Mouse (Mus musculus) intestine, embryonic 16.5 days (tissue): ENCODE data around the gene Mlx. TPM values are rescaled to one million over a fixed set of nuclear protein-coding genes. Genes with fewer than 3 reads are reported as not detected.

ENCODE experiments used
- ATAC-seq: fragments of 200-750 bp; cut with Nextera tagmentation; 2 replicates; pipeline ENCODE4 v1.8.0; 2017; ENCODE audit warnings: moderate TSS enrichment, moderate library complexity
- H3K27ac ChIP-seq: fragments of 300-500 bp; sonication (generic); 2 replicates; pipeline ENCODE4 v1.5.1; 2014; ENCODE audit warnings: mild to moderate bottlenecking, low read length
- H3K27me3 ChIP-seq: fragments of 300-500 bp; sonication (generic); replicated peaks from 2 replicates; pipeline ENCODE4 v1.6.1; 2014; ENCODE audit warnings: low read length, control low read depth, mixed read lengths; ENCODE audit not compliant: control insufficient read depth, insufficient read depth
- H3K36me3 ChIP-seq: fragments of 300-500 bp; sonication (generic); 2 replicates; pipeline ENCODE4 v1.6.1; 2014; ENCODE audit warnings: low read length, control low read depth; ENCODE audit not compliant: control insufficient read depth, insufficient read depth
- H3K4me1 ChIP-seq: fragments of 300-500 bp; sonication (generic); 2 replicates; pipeline ENCODE4 v1.6.1; 2014; ENCODE audit warnings: low read length, control low read depth, mixed read lengths; ENCODE audit not compliant: control insufficient read depth, insufficient read depth
- H3K4me2 ChIP-seq: fragments of 300-500 bp; sonication (generic); 2 replicates; pipeline ENCODE4 v1.6.1; 2014; ENCODE audit warnings: low read depth, low read length, control low read depth
- H3K4me3 ChIP-seq: fragments of 300-500 bp; sonication (generic); 2 replicates; pipeline ENCODE4 v1.5.1; 2014; ENCODE audit warnings: mild to moderate bottlenecking, low read length
- H3K9ac ChIP-seq: fragments of 300-500 bp; sonication (generic); 2 replicates; pipeline ENCODE4 v1.6.1; 2014; ENCODE audit warnings: low read depth, low read length
- H3K9me3 ChIP-seq: fragments of 300-500 bp; sonication (generic); 2 replicates; pipeline ENCODE4 v1.6.1; 2016; ENCODE audit warnings: low read length, control low read depth; ENCODE audit not compliant: control insufficient read depth
- WGBS: fragments of 180-500 bp; shearing (Covaris S2); extraction: QIAGEN DNeasy Blood & Tissue Kit; methylation state at CpG from one replicate; pipeline ENCODE4 v1.1.7; 2014; 5-methylcytosine and 5-hydroxymethylcytosine counted together
- polyA plus RNA-seq: library from polyadenylated mRNA; unstranded; fragments of >200 nt; fragmentation: Nextera tagmentation; extraction: Ambion mirVana; gene quantifications from 2 replicates; pipeline ENCODE4 v1.2.1, GENCODE M21; 2015

Gene Mlx
- polyA plus RNA-seq, 1 experiment from 2014 or later: 78.6 TPM

DNA sequence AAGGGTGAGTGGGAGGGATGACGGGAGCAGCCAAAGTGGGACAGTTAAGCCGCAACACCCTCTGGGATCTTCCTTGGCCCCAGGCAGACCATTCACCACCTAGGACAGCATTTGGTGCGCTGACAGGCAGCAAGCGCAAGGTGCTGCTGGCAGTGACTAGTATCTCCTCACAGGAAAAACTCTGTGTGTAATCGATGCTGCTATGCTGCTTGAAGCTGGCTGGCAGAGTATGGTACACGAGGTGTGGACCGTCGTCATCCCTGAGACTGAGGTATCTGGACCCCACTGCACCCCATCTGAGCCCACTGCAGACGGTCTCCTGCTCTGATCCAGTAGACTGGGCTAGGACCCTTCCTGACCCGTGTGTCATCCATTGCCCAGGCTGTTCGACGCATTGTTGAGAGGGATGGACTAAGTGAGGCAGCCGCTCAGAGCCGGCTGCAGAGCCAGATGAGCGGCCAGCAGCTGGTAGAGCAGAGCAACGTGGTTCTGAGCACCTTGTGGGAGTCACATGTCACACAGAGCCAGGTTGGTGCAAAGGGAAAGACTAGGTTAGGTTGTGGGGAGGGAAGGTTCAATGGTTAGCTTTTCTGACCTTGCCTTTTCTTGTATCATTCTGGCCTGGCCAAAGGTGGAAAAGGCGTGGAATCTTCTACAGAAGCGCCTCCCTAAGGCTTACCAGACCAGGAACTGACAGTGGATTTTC is 1.3 kb upstream of the Mlx start:
- no peaks in the 10 kb centered on the region for H3K9me3 ChIP-seq
- peaks cover 14% of the 10 kb centered on the region; the same call in 1 of the 2 replicates for H3K36me3 ChIP-seq
- H3K4me2 ChIP-seq: peak overlapping the region; percentile 87; the same call in 1 of the 2 replicates
- peak overlapping the region; percentile 92; the same call in 1 of the 2 replicates for H3K9ac ChIP-seq
- peaks cover 35% of the 10 kb centered on the region for H3K4me1 ChIP-seq
- WGBS: 89% methylated on average over 18 of the region's 18 CpGs
- peak overlapping the region; percentile 89; the same call in 1 of the 2 replicates for H3K27ac ChIP-seq
- H3K27me3 ChIP-seq: peaks cover 1% of the 10 kb centered on the region; the same call in 1 of the 2 replicates
- no peak for ATAC-seq
- no peak overlapping the region for H3K4me3 ChIP-seq

DNA sequence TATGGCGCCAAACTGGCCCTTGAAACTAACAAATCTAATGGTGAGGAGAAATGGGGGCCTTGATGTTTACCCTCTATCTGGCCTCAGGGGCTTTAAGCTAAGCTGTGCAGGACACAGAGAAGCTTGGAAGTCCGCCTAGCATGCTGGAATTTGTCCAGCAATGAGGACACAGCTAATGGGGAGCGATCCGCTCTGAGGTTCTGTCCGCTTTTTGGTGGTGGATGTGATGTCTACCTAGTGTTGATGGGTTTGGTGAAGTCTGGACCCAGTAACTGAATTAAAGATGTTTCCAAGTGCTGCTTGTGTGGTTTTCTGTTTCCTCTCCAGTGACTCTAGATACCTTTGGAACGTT is 778 bp upstream of the Mlx start:
- Histone ChIP-seq H3K4me2 (peak overlapping the region; percentile 87), H3K27me3 (no peaks in the 10 kb centered on the region), H3K4me3 (peak overlapping the region; percentile 85), H3K27ac (peak overlapping the region; percentile 89), H3K36me3 (peaks cover 19% of the 10 kb centered on the region), H3K4me1 (peaks cover 35% of the 10 kb centered on the region), H3K9ac (peak overlapping the region; percentile 92; the same call in 1 of the 2 replicates), H3K9me3 (no peaks in the 10 kb centered on the region)
- 75% methylated on average over 6 of the region's 6 CpGs for WGBS
- ATAC-seq: no peak

DNA sequence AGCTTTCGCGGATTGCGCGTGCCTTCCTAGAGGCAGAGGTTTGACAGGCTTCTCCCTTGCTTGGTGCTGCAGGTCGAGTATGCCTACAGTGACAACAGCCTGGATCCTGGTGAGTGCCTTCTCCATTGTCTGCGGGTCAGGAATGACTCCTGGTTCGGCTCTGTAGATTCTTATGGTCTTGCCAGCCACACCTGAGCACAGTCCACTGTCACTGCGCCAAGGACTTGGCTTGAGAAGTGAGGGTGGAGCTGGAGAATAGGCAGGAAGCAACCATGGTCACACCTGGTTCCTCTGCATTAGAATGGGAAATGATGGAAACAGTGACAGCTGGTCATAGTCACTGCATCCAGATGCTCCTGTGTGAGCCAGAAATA is 592 bp downstream of the Mlx start:
- H3K36me3 ChIP-seq: peaks cover 26% of the 10 kb centered on the region
- peak overlapping the region; percentile 88 for H3K27ac ChIP-seq
- peak; percentile 17 for ATAC-seq
- 5% methylated on average over 8 of the region's 8 CpGs for WGBS
- peaks cover 33% of the 10 kb centered on the region for H3K4me1 ChIP-seq
- H3K27me3 ChIP-seq: no peaks in the 10 kb centered on the region
- H3K9me3 ChIP-seq: no peaks in the 10 kb centered on the region
- peak overlapping the region; percentile 92 for H3K9ac ChIP-seq
- peak overlapping the region; percentile 87 for H3K4me2 ChIP-seq
- H3K4me3 ChIP-seq: peak overlapping the region; percentile 85

DNA sequence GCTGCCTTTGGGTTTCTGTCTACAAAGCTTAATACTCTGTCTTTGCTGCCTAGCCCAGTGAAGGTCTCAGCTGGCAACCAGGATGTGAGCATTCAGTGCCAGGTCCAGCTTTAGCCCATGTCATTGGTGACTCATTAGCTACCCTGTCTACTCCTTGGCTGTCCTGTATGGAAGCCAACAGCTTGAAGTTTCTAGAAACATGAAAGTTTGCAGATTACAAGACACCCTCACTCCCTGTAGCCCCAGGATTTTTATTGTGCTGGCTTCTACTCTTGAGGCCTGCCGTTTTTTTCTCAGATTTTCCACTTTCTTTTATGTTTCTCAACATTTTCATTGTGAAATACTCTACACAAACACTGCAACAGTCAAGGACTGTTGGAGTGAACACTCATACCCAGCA is 2.9 kb downstream of the Mlx start:
- Histone ChIP-seq H3K9me3 (no peaks in the 10 kb centered on the region), H3K9ac (no peak overlapping the region), H3K4me3 (no peak overlapping the region), H3K36me3 (peaks cover 31% of the 10 kb centered on the region), H3K27ac (no peak overlapping the region), H3K27me3 (no peaks in the 10 kb centered on the region), H3K4me2 (no peak overlapping the region), H3K4me1 (peaks cover 30% of the 10 kb centered on the region)
- ATAC-seq: no peak
- WGBS: 95% methylated on average over 1 of the region's 1 CpGs

DNA sequence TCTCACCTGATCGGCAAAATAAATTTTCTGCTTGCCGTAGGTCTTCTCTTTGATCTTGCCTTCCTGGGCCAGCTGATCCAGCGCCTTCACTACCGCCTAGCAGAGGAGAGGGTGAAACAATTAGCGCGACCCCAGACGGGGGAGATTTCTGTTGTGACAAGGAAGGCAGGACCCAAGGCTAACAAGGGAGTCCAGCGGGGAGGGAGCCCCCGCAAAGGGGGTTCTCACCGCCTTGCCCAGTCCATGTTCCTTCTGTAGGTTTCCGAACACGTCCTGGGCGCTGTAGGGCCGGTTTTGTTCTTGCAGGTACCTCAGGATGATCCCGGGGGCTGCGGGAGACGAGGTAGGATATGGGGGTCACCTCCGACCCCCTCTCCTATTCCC is 7.8 kb downstream of the Mlx start:
- 2% methylated on average over 18 of the region's 18 CpGs for WGBS
- H3K4me2 ChIP-seq: peak overlapping the region; percentile 96
- H3K9me3 ChIP-seq: no peaks in the 10 kb centered on the region
- H3K4me3 ChIP-seq: peak overlapping the region; percentile 92
- no peak overlapping the region; the same call in 1 of the 2 replicates for H3K27ac ChIP-seq
- ATAC-seq: no peak; the same call in none of the 2 replicates
- H3K36me3 ChIP-seq: peaks cover 40% of the 10 kb centered on the region
- peak overlapping the region; percentile 92 for H3K9ac ChIP-seq
- peaks cover 10% of the 10 kb centered on the region for H3K4me1 ChIP-seq
- no peaks in the 10 kb centered on the region for H3K27me3 ChIP-seq

DNA sequence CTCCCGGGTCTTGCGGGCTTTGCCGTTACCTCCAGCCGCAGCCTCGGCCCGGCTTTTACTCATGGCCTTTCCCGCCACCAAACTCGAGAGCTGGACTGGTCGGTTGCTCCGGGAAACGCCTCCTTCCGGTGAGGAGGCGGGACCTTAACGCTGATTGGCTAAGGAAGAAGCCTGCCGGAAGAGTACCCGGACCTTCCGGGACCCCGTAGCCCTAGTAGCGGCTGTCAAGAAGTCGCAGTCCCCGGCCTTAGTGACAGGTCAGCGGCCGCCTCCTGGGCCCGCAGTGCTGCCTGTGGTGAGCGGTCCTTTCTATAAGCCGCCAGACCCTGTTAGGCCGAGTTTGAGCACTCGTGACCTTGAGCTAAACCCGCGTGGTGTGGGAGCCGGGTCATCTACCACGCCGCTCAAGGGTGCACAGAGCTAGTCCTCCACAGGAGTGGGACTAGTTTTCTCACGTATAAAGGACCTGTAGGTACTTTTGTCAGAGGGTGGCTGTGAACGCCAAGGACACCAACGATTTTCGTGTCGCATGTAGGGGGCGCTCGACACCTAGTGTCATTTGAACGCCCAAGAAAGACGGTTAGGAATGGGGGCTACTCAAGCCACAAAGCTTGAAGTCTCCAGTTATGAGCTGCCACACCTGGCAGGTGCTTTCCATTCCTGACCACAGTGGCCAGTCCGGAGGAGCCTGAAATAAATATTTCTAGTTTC is 8.4 kb downstream of the Mlx start, which contains the start of gene Psmc3ip:
TSS of gene Psmc3ip (minus strand) at position 123 of the 711 bp plus-strand sequence.
- no peaks in the 10 kb centered on the region for H3K9me3 ChIP-seq
- H3K4me3 ChIP-seq: peak within 1 kb of the TSS; percentile 92
- H3K27me3 ChIP-seq: no peaks in the 10 kb centered on the region
- H3K36me3 ChIP-seq: peaks cover 35% of the 10 kb centered on the region
- H3K4me2 ChIP-seq: peak within 1 kb of the TSS; percentile 96
- under 1% methylated on average over 43 of the region's 43 CpGs for WGBS
- H3K27ac ChIP-seq: peak within 1 kb of the TSS; percentile 97
- ATAC-seq: peak; percentile 97
- peaks cover 10% of the 10 kb centered on the region for H3K4me1 ChIP-seq
- H3K9ac ChIP-seq: peak within 1 kb of the TSS; percentile 92

DNA sequence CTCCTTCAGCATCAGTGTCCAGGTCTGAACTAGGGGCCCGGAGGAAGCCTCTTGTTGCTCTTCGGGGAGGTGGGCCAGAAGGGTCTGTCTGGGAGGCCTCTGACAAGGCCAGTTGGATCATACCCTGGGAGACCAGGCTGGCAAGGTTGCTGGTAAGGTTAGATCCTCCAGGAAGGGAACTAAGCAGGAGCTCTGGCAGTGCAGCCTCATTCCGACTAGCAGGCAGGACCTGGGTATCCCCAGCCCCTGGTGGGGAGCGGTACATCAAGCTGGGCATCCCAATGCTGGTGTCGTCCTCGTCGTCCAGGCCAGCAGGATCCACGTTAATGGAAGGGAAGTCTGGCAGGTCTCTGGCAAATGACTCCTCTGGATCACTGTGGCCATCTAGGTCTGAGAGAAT is 11.2 kb downstream of the Mlx start:
- H3K4me3 ChIP-seq: no peak overlapping the region
- H3K9me3 ChIP-seq: no peaks in the 10 kb centered on the region
- H3K4me1 ChIP-seq: peaks cover 10% of the 10 kb centered on the region
- H3K27me3 ChIP-seq: no peaks in the 10 kb centered on the region
- ATAC-seq: no peak
- WGBS: 88% methylated on average over 8 of the region's 8 CpGs
- H3K36me3 ChIP-seq: peaks cover 23% of the 10 kb centered on the region
- H3K27ac ChIP-seq: no peak overlapping the region
- H3K4me2 ChIP-seq: no peak overlapping the region
- H3K9ac ChIP-seq: no peak overlapping the region

DNA sequence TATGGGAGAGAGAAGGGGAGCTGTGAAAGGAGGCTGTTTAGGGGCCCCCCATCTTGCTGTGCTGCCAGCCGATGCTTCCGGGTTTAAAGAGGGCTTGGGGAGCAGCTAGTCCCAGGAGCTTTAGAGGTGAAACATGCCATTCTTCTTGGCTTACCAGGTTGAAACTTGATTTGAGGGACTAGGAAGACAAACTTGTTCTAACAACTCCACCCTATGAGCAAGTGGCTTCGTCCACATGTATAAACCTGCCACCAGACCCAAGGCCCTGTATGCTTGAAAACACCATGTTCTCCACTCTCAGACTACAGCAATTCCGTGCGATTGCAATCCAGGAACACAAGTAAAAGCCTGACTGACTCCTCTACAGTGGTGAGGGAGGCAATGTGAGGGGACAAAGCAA is 15.9 kb downstream of the Mlx start:
- H3K9me3 ChIP-seq: no peaks in the 10 kb centered on the region
- no peak overlapping the region for H3K27ac ChIP-seq
- no peak overlapping the region for H3K4me2 ChIP-seq
- H3K9ac ChIP-seq: no peak overlapping the region
- H3K4me1 ChIP-seq: no peaks in the 10 kb centered on the region
- no peak for ATAC-seq
- H3K27me3 ChIP-seq: no peaks in the 10 kb centered on the region
- WGBS: 84% methylated on average over 5 of the region's 5 CpGs
- no peak overlapping the region for H3K4me3 ChIP-seq
- peaks cover 15% of the 10 kb centered on the region for H3K36me3 ChIP-seq

DNA sequence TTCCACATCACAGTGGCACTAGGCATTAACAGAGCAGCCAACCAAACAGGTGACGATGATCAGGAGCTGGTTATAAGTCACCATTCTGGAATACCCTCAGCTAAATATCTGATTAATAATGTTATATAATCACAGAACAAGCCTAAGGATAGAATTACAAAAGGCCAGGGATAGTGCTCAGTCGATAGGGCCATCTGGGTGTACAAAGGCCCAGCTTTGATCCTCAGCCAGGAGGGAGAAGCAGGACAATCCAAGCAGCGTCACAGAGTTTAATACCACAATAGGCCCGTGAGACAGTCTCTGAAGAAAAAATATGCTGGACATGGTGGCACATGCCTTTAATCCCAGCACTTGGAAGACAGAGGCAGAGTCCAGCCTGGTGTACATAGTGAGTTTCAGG is 22.3 kb downstream of the Mlx start:
- Histone ChIP-seq H3K27ac (no peak overlapping the region), H3K9ac (no peak overlapping the region), H3K9me3 (no peaks in the 10 kb centered on the region), H3K27me3 (no peaks in the 10 kb centered on the region), H3K4me2 (no peak overlapping the region), H3K36me3 (no peaks in the 10 kb centered on the region), H3K4me3 (no peak overlapping the region), H3K4me1 (0 out of 2 replicates have a peak, but pooled peaks cover 3% of the 10 kb centered on the region)
- ATAC-seq: no peak
- WGBS: 85% methylated on average over 4 of the region's 4 CpGs
